Mouse (Mus musculus): ENCODE results near the gene Eif2s3x. TPM values are rescaled to one million over a fixed set of nuclear protein-coding genes. Genes with fewer than 3 reads are reported as not detected.
"Not testable (repeated sequence)": the region's sequence is repeated elsewhere in the genome, so short reads cannot be mapped to it uniquely, and the experiment has no call there.

Gene Eif2s3x
- total RNA-seq (2022), result 100 to 1,000 TPM in 2 of 4 experiments, 10 to 100 TPM in 2; 79.7 to 155 (median 99.2) TPM

GRCm38 (mm10) chrX:94212597-94213321 lies at the start of gene Eif2s3x:
Gene Eif2s3x, minus strand, starts transcription at chrX:94212862.
- DNase-seq (ENCODE audit: low spot score in 2 of 2), result peak; percentile 60 to 84

DNA sequence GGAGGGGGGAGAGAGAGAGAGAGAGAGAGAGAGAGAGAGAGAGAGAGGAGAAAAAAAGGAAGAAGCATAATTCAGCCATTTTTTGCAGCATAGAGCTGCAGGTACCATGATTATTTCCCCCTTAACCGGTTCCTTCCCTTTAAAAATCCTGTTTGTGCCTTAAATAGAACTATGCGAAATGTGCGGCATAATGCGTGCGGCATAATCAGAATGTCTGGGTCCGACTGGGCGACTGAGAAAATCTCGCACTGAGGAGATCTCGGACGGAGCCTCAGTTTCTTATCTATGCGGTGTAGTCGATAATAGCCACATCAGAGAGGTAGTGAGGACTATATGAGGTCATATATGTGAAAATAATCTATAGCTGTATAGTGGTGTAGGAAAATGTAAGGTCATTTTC lies 22.9 kb upstream of the Eif2s3x start:
- no peak for DNase-seq (ENCODE audit: low spot score in 2 of 2)

DNA sequence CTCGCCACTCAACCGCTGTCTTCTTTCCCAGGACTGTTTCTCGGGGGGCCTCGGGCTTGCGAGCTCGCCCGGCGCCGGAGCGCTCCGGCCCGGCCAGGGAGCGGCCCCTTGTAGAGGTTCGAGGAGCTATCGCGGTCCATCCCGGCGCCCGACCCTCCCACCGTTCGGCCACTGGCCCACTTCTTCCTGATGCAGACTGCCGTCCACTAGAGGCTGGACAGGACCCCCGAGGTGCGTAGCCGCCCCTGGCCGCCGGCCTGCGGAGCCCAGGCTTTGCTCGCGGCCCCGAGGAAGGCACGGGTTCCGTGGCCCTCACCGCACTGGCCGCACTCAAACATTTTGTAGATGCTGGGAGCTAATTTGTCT lies 22.5 kb upstream of the Eif2s3x start:
- DNase-seq (ENCODE audit: low spot score in 2 of 2), result peak in 1 of 2 experiments; percentile 4

- DNase-seq (ENCODE audit: low spot score in 2 of 2), result peak; percentile 61 to 75
These were observed 22.0 kb upstream of the Eif2s3x start, which contains the start of gene Klhl15 for GRCm38 (mm10) chrX:94234532-94235189. Gene Klhl15, plus strand, starts transcription at chrX:94234599.

DNA sequence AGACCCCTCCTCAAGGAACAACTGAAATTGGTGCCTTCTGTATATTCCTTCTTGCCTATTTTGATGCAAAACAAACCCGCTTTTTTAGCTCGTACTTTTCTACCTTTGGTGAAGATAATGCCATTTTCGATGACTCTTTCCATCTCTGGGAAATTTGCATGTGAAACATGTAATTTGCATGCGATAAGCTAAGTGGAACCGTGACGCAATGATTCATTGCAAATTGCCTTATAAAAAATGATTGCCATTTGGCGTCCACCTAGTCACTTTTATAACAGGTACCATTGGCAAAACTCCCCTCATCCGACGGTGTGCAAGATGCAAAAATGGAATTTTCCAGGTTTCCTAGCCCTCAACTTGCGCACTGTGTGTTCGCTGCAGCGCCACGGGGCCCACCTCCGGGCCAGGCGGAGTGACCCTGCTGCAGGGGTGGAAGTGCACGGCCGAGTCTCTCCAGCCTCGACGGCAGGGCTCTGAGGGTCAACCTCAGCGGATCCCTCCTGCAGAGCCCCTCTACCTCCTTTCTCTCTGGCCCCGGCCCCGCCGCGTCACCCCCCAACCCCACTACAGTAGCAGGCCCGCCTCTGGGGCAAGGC lies 21.4 kb upstream of the Eif2s3x start:
- no peak for DNase-seq (ENCODE audit: low spot score in 2 of 2)

DNA sequence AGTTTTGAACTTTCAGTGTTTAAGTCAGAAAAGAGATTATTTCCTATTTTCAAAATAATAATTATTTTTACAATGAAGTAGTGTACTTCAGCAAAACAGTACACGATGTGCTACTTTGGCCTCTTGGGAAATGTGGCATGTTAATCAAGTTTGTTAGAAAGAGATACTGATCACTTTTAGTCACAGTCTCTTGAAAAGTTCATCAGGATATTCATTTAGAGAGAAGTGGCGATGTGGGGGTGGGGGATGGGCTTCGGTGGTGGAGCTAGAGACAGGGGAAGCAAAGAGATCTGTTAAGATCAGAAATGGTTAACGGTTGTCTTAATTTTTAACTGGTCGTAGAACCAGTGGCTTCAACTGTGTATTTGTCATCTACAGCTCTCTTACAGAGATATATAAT lies 20.8 kb upstream of the Eif2s3x start:
- DNase-seq (ENCODE audit: low spot score in 2 of 2), result no peak

DNA sequence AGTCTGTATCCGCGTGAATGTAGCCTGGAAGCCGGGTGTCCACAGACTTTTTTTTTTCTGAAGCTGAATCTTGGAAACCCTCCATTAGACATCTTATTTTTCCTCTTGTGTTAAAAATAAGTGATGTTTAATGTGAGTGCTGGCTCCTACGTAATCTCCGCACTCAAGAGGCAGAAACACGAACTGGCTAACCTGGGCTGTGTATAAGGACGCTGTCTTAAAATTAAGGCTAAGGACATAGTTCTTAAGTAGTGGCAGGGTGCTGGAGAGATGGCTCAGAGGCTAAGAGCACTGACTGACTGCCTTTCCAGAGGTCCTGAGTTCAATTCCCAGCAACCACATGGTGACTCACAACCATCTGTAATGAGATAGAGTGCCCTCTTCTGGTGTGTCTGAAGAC lies 722 bp upstream of the Eif2s3x start:
- no peak for DNase-seq (ENCODE audit: low spot score in 2 of 2)

- no peak for DNase-seq (ENCODE audit: low spot score in 2 of 2)
These were observed 432 bp downstream of the Eif2s3x start for GRCm38 (mm10) chrX:94212264-94212596.

DNA sequence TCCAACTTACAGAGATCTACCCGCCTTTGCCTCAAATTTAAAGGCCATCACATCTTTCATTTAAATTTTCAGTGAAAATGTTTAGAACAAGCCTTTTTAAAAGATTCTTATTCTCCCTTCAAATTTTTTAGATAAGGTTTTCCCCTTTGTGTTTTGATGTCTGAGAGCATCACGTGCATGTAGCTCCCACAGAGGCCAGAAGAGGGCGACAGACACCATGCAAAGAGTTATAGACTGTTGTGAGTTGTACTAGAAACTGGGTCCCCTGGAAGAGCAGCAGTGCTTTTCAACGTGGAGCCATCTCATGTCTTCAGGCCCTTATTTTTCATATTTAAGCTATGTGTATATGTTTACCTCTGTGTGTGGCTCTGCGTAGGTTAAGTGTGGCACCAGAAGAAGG lies 14.9 kb downstream of the Eif2s3x start:
- peak in 1 of 2 experiments; percentile 29 for DNase-seq (ENCODE audit: low spot score in 2 of 2)

DNA sequence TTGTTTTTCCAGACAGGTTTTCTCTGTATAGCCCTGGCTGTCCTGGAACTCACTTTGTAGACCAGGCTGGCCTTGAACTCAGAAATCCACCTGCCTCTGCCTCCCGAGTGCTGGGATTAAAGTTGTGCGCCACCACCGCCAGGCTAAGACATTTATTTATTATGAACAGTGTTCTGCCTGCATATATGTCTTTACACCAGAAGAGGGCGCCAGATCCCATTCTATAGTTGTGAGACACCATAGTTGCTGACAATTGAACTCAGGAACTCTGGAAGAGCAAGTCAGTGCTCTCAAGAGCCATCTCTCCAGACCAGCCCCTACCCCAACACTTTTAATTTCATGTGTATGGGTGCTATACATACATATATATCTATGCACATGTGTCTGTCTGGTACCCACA lies 18.8 kb downstream of the Eif2s3x start:
- not testable (repeated sequence) for DNase-seq (ENCODE audit: low spot score in 2 of 2)

DNA sequence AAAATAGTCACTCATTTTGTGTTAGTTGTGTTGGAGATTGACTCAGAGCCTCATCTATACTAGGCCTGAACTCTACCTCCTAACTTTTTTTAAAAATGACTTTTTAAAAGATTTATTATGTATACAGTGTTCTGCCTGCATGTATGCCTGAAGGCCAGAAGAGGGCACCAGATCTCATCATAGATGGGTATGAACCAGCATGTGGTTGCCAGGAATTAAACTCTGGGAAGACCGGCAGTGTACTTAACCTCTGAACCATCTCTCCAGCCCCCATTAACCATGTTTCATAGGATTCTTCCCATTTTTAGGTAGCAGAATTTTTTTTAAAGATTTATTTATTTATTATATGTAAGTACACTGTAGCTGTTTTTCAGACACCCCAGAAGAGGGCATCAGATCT lies 27.5 kb downstream of the Eif2s3x start:
- no peak for DNase-seq (ENCODE audit: low spot score in 2 of 2)

DNA sequence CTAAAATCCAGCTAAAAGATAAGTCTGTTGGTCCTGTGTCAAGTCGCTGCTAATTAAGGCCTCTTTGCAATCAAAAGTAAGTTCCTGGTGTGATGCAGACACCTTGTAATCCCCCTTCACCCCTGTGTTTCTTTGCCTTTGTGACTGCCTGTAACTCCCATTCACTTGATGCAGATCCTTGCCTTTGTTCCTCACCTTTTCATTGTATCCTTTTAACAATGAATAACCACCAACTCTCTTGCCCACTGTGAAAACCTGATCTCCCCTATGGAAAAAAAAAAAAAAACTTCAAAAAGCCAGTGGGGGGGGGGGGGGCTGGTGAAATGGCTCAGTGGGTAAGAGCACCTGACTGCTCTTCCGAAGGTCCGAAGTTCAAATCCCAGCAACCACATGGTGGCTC lies 28.8 kb downstream of the Eif2s3x start:
- no peak for DNase-seq (ENCODE audit: low spot score in 2 of 2)

DNA sequence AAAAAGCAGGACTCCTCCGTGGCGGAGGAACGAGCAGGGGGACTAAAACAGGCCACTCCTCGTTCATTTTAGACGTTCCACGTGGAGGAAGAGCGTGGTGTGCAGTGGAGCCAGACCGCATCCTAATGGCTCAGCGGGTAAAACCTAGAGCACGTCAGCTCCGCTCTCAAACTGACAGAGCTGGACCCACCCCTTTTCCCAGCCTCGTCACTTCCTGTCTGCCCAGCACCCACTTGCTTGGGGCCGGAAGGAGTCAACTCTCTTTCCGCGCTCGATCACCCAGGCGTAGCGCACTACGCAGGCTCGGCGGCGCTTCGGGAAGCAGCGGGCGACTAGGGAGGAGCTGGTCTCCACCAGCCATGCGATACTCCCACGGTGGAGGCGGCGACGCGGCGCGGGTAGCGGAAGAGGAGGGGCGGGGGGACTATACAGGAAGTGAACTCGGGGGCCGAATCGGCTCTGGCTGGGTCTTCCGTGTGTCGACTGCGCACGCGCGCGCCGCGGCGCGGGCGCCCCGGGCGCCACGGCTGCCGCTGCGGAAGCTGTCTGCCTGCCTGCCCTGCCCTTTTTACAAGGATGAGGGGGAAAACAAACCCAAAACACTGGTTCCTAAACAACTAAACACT lies 34.8 kb downstream of the Eif2s3x start:
- peak; percentile 75 to 90 for DNase-seq (ENCODE audit: low spot score in 2 of 2)

GRCm38 (mm10) chrX:94169348-94169747 lies 43.3 kb downstream of the Eif2s3x start:
- no peak for DNase-seq (ENCODE audit: low spot score in 2 of 2)

DNA sequence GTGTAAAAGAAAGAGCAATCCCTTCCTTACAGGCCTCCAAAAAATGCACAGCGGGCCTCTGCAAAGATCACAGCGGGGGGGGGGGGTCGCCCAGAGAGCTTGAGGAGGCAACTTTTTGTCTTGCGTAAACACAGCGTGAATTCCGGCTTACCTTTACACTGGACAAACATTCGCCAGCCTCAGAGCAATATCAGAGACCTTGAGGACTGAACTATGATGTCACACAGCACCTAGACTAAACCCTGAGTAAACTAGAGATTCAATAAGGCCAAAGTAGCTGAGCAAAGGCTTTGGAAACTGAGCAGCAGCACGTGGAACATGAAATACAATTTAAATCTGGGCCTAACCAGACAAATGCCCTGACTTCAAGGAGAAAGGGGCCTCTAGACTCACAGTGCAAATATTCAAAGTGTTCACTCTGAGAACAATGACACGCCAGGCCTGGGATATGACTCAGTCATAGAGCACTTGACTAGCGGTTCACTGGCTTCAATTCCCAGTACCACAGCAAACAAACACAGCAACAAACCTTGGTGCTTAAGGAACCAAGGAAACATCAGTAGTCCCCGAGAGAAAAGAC lies 60.3 kb downstream of the Eif2s3x start:
- no peak for DNase-seq (ENCODE audit: low spot score in 2 of 2)

DNA sequence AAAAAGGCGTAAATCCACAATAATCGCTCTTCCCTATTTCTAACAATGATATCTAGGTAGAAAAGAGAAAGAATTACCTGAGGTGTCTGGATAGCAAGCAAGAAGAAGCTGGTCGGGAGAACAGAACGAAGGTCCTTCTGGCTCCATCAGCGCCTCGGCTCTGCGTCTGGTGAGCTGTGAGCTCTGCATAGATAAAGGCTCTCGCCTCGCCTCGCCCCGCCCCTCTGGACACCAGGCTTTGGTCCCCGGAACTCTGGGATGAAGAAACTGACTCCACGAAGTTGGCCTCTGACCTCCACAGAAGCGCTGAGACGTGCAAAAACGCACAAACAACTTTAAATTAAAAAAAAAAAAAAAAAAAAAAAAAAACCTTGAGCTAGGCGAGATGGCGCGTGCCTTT lies 62.2 kb downstream of the Eif2s3x start:
- DNase-seq (ENCODE audit: low spot score in 2 of 2), result no peak

DNA sequence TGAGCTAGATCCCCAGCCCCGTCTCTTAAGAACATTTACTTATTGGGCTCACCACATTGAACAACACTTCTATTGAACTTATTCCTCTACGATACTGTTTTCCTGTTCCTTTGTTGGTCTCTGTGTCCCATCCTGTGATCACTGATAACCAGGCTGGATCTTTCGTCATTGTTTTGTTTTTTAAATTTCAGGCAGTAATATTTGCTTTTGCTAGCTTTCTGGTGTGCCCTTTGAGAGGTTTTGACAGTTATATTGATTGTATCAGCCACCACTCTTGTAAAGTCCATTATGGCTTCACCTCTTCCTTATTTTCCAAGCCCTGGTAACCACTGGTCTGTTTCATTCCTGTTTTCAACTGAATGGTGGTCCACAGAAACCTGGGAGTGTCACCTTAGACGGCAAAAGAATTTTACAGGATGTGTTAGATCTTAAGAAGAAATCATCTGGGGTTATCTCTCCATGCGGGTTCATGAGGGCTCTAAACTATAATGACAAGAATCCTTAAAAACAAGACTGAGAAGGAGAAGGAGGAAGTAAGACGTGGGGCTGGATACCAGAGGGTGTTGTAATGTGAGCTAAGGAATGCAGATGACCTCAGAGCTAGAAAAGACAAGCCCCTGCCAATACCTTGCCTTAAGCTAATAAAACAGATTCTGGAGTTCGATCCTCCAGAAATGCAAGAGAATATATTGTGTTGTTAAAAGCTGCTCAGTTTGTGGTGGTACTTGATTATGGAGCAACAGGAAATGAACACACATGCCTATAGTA lies 70.5 kb downstream of the Eif2s3x start:
- DNase-seq (ENCODE audit: low spot score in 2 of 2), result no peak

DNA sequence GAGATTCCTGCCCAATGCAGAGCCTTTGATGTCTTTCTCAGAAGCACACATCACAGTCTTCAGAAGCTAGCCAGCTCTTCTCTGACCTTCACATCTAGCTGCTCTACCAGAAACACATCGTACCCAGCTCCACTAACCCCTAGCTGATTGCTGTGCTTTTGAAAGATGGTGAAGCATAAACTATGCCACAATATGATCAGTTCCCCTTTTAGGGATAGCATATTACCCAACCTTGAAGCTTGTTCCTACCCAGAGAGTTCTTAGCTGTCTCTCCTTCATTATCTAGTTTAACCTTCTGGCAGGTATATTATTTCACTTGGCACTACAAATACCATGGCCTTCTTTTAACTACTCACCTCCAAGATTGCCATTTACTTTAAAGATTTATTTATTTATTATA lies 72.6 kb downstream of the Eif2s3x start:
- no peak for DNase-seq (ENCODE audit: low spot score in 2 of 2)
